Mouse (Mus musculus): ENCODE measurements at regions not wholly inside any gene's neighbourhood (a gene's known extent, or its start where the extent isn't known, plus 50 kb on each side); places are given as distances from the start of the nearest gene placed in this dataset.

- TF ChIP-seq CTCF (conservative IDR thresholded peaks at IDR 0.05; ENCODE audit: insufficient read depth, insufficient read length, low read depth, low read length) (no peak), POLR2A (IDR thresholded peaks at IDR 0.05; ENCODE audit: low read depth, low read length) (no peak)
These were observed 64.5 kb downstream of the P2ry1 start for GRCm38 (mm10) chr3:61067067-61067466.

Data from kidney, adult 2 months (tissue).